Mouse (Mus musculus) megakaryocyte, embryonic 14.5 days (primary cell): ENCODE measurements around the gene Apoa2.

Source experiments
- FLI1 ChIP-seq: IDR thresholded peaks from 2 replicates; pipeline ENCODE4 v1.6.1; 2012; ENCODE audit warnings: low read length, inconsistent platforms, mixed read lengths
- GATA1 ChIP-seq: IDR thresholded peaks from 3 replicates; pipeline ENCODE4 v1.6.1; 2012; ENCODE audit warnings: mixed read lengths, low read length, inconsistent platforms, borderline replicate concordance

DNA sequence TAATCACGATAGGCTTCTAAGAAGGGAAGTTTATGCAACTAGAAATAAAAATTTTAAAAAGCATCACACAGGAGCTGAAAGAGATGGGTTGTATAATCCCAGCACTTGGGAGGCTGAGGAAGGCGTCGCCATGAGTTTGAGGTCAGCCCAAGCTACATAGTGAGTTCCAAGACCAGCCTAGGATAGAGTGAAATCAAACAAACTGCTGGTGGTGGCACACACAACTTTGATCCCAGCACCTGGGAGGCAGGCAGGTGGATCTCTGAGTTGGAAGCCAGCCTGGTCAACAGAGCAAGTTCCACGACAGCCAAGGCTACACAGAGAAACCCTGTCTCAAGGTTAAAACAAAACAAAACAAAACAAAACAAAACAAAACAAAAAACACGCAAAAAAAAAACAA lies 7.5 kb downstream of the Apoa2 start:
- no peak for TF ChIP-seq GATA1
- no peak for TF ChIP-seq FLI1
